Mouse (Mus musculus): ENCODE results near the gene Gm2a.
A peak's percentile ranks its signal among the peaks of the same experiment; 100 is the strongest.

The Gm2a gene

GRCm38 (mm10) chr11:55131077-55131742 lies 33.3 kb downstream of the Gm2a start:
- DNase-seq (ENCODE audit: low read depth), result no peak

- no peak for DNase-seq (ENCODE audit: low read depth)
Observed at GRCm38 (mm10) chr11:55131946-55132345, 34.0 kb downstream of the Gm2a start.

- no peak for DNase-seq (ENCODE audit: low read depth)
Observed at GRCm38 (mm10) chr11:55133204-55133603, 35.3 kb downstream of the Gm2a start.

GRCm38 (mm10) chr11:55134407-55134806 lies 36.5 kb downstream of the Gm2a start:
- no peak for DNase-seq (ENCODE audit: low read depth)

- peak; percentile 7 for DNase-seq (ENCODE audit: low read depth)
Observed at GRCm38 (mm10) chr11:55134871-55135270, 37.0 kb downstream of the Gm2a start.

- DNase-seq (ENCODE audit: low read depth), result no peak
Observed at GRCm38 (mm10) chr11:55136770-55137547, 39.0 kb downstream of the Gm2a start.

GRCm38 (mm10) chr11:55137646-55138045 lies 39.7 kb downstream of the Gm2a start:
- no peak for DNase-seq (ENCODE audit: low read depth)

GRCm38 (mm10) chr11:55141502-55141901 lies 43.6 kb downstream of the Gm2a start:
- no peak for DNase-seq (ENCODE audit: low read depth)

GRCm38 (mm10) chr11:55144011-55144410 lies 46.1 kb downstream of the Gm2a start:
- DNase-seq (ENCODE audit: low read depth), result peak; percentile 29

- no peak for DNase-seq (ENCODE audit: low read depth)
Observed at GRCm38 (mm10) chr11:55146855-55147254, 48.9 kb downstream of the Gm2a start.

- no peak for DNase-seq (ENCODE audit: low read depth)
Observed at GRCm38 (mm10) chr11:55147423-55147822, 49.5 kb downstream of the Gm2a start.

GRCm38 (mm10) chr11:55148461-55148860 lies 50.5 kb downstream of the Gm2a start:
- DNase-seq (ENCODE audit: low read depth), result no peak

- DNase-seq (ENCODE audit: low read depth), result no peak
Observed at GRCm38 (mm10) chr11:55151608-55152007, 53.7 kb downstream of the Gm2a start, which contains the start of gene Slc36a3. TSS of gene Slc36a3 (minus strand) at chr11:55151708.

GRCm38 (mm10) chr11:55154398-55155069 lies 56.6 kb downstream of the Gm2a start:
- no peak for DNase-seq (ENCODE audit: low read depth)

- no peak for DNase-seq (ENCODE audit: low read depth)
Observed at GRCm38 (mm10) chr11:55155070-55155421, 57.1 kb downstream of the Gm2a start.

GRCm38 (mm10) chr11:55158785-55159359 lies 61.0 kb downstream of the Gm2a start:
- DNase-seq (ENCODE audit: low read depth), result peak; percentile 56
